ENCODE assay signal across 11 mouse cellular contexts in the genomic region with DNA sequence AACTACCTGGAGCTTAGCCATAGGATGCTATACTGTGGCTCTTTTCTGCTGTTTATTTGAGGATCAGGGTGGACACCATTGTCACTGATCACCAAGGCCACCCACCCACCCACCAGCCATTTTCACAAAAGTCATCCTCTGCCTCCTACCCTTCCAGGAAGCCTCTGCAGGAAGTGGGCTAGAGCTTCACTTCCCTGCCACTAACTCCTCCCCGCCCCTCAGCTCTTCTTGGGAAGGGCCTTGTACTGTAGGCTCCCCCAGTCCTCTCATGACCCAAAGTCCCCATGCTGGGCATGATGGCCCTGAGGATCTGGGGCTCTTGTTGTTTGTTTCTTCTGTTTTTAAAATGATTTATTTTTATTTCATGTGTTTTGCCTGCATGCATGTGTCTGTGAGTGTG. TPM values are rescaled to one million over a fixed set of nuclear protein-coding genes. Genes with fewer than 3 reads are reported as not detected.
A peak's percentile ranks its signal among the peaks of the same experiment; 100 is the strongest.
DNase-seq lines count a peak whose midpoint lies in the region; ATAC-seq lines count a peak whose summit lies in the region.
"Had no signal": no experiment of that assay in that cellular context is flagged by ENCODE, and none has a peak within 500 bp of the region (broad histone marks: within the 10 kb centered on the region; RNA-seq: fewer than 3 reads in every experiment).

No protein-coding gene starts in this region.

- peak; percentile 60 to 62 for DNase-seq in spleen, postnatal 36 days (ENCODE audit: low spot score in 2 of 2)
- DNase-seq in spleen, adult 12 weeks (ENCODE audit: low spot score), result no peak
- DNase-seq in embryonic facial prominence, embryonic 10.5 days (ENCODE audit: low spot score), result no peak
- DNase-seq in right cerebral cortex, postnatal 14 days, result no peak
- no peak for DNase-seq in gastrocnemius, postnatal 10 days
- DNase-seq: cerebellum, adult 2 months had no signal

- H3K4me1 ChIP-seq in embryonic facial prominence, embryonic 10.5 days, result peaks cover 37% of the 10 kb centered on the region
- H3K4me1 ChIP-seq in megakaryocyte, embryonic 14.5 days, result peaks cover 86% of the 10 kb centered on the region

- no peaks in the 10 kb centered on the region for H3K9me3 ChIP-seq in embryonic facial prominence, embryonic 10.5 days
- H3K9me3 ChIP-seq in megakaryocyte, embryonic 14.5 days, result peaks cover 6% of the 10 kb centered on the region; the same call in 1 of the 2 replicates

- H3K27me3 ChIP-seq in embryonic facial prominence, embryonic 10.5 days (replicated peaks; ENCODE audit: low read depth, poor library complexity, severe bottlenecking), result no peaks in the 10 kb centered on the region
- H3K27me3 ChIP-seq in megakaryocyte, embryonic 14.5 days (replicated peaks), result no peaks in the 10 kb centered on the region

- H3K36me3 ChIP-seq in embryonic facial prominence, embryonic 10.5 days (replicated peaks), result peaks cover 43% of the 10 kb centered on the region
- peaks cover 43% of the 10 kb centered on the region for H3K36me3 ChIP-seq in megakaryocyte, embryonic 14.5 days (replicated peaks; ENCODE audit: low read length)

- 0 out of 2 replicates have a peak overlapping the region, but pooled peaks have one; percentile 95 for H3K27ac ChIP-seq in embryonic facial prominence, embryonic 10.5 days (replicated peaks)

- no peak for ATAC-seq in erythroid progenitor cell, adult 5-6 weeks (replicated peaks; ENCODE audit: low FRiP score, poor library complexity, severe bottlenecking)

- no peak overlapping the region for H3K4me3 ChIP-seq in embryonic facial prominence, embryonic 10.5 days
- H3K4me3 ChIP-seq in megakaryocyte, embryonic 14.5 days (replicated peaks), result peak overlapping the region; percentile 95
- H3K4me3 ChIP-seq: layer of hippocampus, adult 2 months had no signal

- WGBS in embryonic facial prominence, embryonic 10.5 days, result 85% methylated on average over 1 of the region's 1 CpGs

RNA-seq across cellular contexts. Expression of a gene that starts 2.3 kb away (rescaled TPM):
- 347 and 351 TPM in 2 replicates for polyA plus RNA-seq in embryonic facial prominence, embryonic 10.5 days (2016; fragmentation: Nextera tagmentation; extraction: Ambion mirVana)
- polyA plus RNA-seq in megakaryocyte, embryonic 14.5 days (2012; ENCODE audit: insufficient read depth, low replicate concordance), result 103 and 569 TPM in 2 replicates
- total RNA-seq in gastrocnemius, postnatal 10 days (2021), result 10 to 100 TPM; 82.3 to 83.0 TPM
- total RNA-seq in erythroid progenitor cell, adult 5-6 weeks (2015; ENCODE audit: low replicate concordance), result 86.5 and 93.1 TPM in 2 replicates
- total RNA-seq in erythroid progenitor cell, adult 5-6 weeks (2017; ENCODE audit: low replicate concordance), result 38.4 and 57.6 TPM in 2 replicates

RNA-seq across cellular contexts. Expression of a gene that starts 15.1 kb away (rescaled TPM):
- polyA plus RNA-seq in embryonic facial prominence, embryonic 10.5 days (2016; fragmentation: Nextera tagmentation; extraction: Ambion mirVana), result 51.8 and 52.7 TPM in 2 replicates
- polyA plus RNA-seq in megakaryocyte, embryonic 14.5 days (2012; ENCODE audit: insufficient read depth, low replicate concordance), result 10.2 and 10.5 TPM in 2 replicates
- 10 to 100 TPM; 22.5 to 23.4 TPM for total RNA-seq in gastrocnemius, postnatal 10 days (2021)
- total RNA-seq in erythroid progenitor cell, adult 5-6 weeks (2015; ENCODE audit: low replicate concordance), result 0.36 and 6.3 TPM in 2 replicates
- under 0.01 and 3.0 TPM in 2 replicates for total RNA-seq in erythroid progenitor cell, adult 5-6 weeks (2017; ENCODE audit: low replicate concordance)

RNA-seq across cellular contexts. Expression of a gene that starts 23.4 kb away (rescaled TPM):
- polyA plus RNA-seq in embryonic facial prominence, embryonic 10.5 days (2016; fragmentation: Nextera tagmentation; extraction: Ambion mirVana), result 58.7 and 61.7 TPM in 2 replicates
- 972 and 2,520 TPM in 2 replicates for polyA plus RNA-seq in megakaryocyte, embryonic 14.5 days (2012; ENCODE audit: insufficient read depth, low replicate concordance)
- total RNA-seq in gastrocnemius, postnatal 10 days (2021), result 100 to 1,000 TPM in 1 of 2 experiments, 10 to 100 TPM in 1; 79.2 to 130 TPM
- 26.7 and 36.0 TPM in 2 replicates for total RNA-seq in erythroid progenitor cell, adult 5-6 weeks (2015; ENCODE audit: low replicate concordance)
- 21.1 and 32.0 TPM in 2 replicates for total RNA-seq in erythroid progenitor cell, adult 5-6 weeks (2017; ENCODE audit: low replicate concordance)

RNA-seq across cellular contexts. Expression of a gene that starts 27.9 kb away (rescaled TPM):
- 0.05 TPM in 1 of 2 replicates, not detected in the other for polyA plus RNA-seq in embryonic facial prominence, embryonic 10.5 days (2016; fragmentation: Nextera tagmentation; extraction: Ambion mirVana)
- not detected in 2 replicates for polyA plus RNA-seq in megakaryocyte, embryonic 14.5 days (2012; ENCODE audit: insufficient read depth, low replicate concordance)
- not detected for total RNA-seq in gastrocnemius, postnatal 10 days (2021)
- total RNA-seq in erythroid progenitor cell, adult 5-6 weeks (2015; ENCODE audit: low replicate concordance), result not detected in 2 replicates
- total RNA-seq in erythroid progenitor cell, adult 5-6 weeks (2017; ENCODE audit: low replicate concordance), result not detected in 2 replicates
- total RNA-seq: liver, adult 2 months had no signal
- polyA plus RNA-seq: heart, embryonic 14.5 days; liver, adult 2 months had no signal

RNA-seq across cellular contexts. Expression of a gene that starts 43.0 kb away (rescaled TPM):
- polyA plus RNA-seq in embryonic facial prominence, embryonic 10.5 days (2016; fragmentation: Nextera tagmentation; extraction: Ambion mirVana), result not detected in 2 replicates
- polyA plus RNA-seq in megakaryocyte, embryonic 14.5 days (2012; ENCODE audit: insufficient read depth, low replicate concordance), result 0.26 TPM in 1 of 2 replicates, not detected in the other
- total RNA-seq in gastrocnemius, postnatal 10 days (2021), result not detected
- total RNA-seq in erythroid progenitor cell, adult 5-6 weeks (2015; ENCODE audit: low replicate concordance), result not detected in 2 replicates
- not detected in 2 replicates for total RNA-seq in erythroid progenitor cell, adult 5-6 weeks (2017; ENCODE audit: low replicate concordance)
- total RNA-seq: layer of hippocampus, adult 2 months had no signal
- polyA plus RNA-seq: cerebellum, adult 2 months; heart, embryonic 14.5 days had no signal

Comparison
In these comparisons a context has a peak if more than half of its experiments do, and no peak if none do; other contexts are left out.
1. DNase-seq: peak in spleen, postnatal 36 days (2 of 2); none in spleen, adult 12 weeks (single experiment), embryonic facial prominence, embryonic 10.5 days (single experiment), right cerebral cortex, postnatal 14 days (single experiment) and gastrocnemius, postnatal 10 days (single experiment).